Mouse (Mus musculus): Measurements from ENCODE around the gene Ptrh1. TPM values are rescaled to one million over a fixed set of nuclear protein-coding genes. Genes with fewer than 3 reads are reported as not detected.

Ptrh1 gene
- 1 to 10 TPM; 2.7 to 4.0 (median 3.2) TPM for total RNA-seq (2022)

DNA sequence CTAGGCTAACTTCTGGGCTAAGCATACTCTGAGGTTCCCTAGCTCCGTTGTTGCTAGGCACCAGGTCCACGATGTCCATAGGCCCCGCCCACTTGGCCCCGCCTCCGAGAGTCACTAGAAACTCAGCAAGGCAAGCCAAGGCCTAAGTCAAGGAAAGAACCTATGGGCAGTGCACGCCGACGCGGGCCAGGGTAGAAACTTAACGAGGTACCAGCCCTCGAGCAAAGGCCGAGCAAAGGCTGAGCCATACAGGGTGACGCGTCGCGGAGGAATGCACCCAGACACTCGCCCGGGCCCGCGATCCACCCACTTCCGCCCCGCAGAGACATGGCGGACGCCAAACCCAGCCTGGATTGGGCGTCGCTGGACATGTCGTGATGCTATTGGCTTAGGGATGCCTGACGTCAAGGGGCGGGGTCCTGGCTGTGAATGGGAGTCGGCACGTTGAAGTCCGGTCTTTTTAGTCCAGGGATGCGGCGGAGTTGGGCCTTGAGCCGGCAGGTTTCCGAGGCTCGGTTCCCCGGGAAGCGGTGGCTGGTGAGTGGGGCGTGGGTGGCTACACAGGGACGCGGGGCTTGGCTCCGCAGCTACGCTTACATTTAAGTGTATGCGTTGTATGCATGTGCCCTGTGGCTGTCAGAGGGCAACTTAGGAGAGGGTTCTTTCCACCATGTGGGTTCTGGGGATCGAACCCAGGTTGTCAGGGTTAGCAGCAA, at the start of gene Ptrh1, which contains the start of gene Ttc16:
Ptrh1 (plus strand) TSS at position 428 of the 716 bp plus-strand sequence.
Ttc16 (minus strand) TSS at position 275 of the 716 bp plus-strand sequence.
- peak; percentile 98 for DNase-seq (ENCODE audit: low spot score)

DNA sequence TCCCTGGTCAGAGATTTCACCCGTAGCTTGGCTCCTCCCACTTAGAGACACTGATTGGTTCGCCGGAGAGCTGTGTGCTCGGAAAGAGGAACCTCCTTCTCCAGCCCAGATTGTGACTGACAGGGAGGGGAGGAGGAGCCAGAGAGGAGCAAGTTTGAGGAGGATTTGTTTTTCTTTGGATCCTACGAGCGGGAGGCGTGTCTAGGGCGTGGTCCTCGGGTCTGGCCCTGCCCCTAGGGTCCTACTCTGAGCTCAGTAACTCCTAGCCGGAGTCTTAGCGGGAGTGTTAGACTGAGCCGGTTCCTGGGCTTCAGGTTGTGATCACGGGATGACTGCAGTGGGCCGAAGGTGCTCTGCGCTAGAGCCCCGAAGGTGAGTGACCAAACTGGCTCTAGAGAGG, 48.2 kb upstream of the Ptrh1 start:
- DNase-seq (ENCODE audit: low spot score) = peak; percentile 97

DNA sequence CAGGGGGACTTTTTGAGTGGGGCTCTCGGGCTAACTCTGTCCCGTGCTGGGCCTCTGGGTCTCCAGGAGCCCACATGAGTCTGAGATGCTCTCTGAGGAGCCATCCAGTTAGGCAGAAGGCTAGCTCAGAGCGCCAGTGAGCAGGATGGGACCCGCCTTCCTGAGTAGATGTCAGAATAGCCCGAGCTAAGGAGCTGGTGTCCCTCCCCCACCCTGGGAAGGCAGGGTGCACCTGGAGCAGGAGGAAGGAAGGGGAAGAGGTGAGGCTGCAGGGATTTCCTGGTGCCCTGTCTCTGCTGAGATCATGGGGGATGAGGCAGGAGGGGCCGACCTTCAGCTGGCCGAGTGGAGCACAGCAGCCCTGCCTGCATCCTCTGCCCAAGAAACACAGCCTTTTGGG, 47.1 kb upstream of the Ptrh1 start:
- peak; percentile 85 for DNase-seq (ENCODE audit: low spot score)

DNA sequence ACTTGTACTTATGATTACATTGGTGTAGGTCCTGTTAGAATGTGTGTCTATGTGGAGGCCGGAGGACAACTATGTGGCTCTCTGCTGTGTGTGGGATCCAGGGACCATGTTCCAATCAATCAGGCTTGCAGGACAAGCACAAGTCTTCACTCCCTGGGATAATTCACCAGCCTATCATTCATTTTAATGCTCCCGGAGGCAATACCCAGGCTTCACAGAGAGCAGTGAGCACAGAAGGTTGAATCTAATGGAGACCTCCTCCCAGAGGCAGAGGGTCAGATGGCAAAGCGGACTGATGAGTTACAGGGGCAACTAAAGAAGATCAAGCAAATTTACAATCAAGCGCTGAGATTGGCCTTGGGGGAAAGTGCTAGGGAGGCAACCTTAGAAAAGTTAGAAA, 46.0 kb upstream of the Ptrh1 start:
- DNase-seq (ENCODE audit: low spot score) = no peak

DNA sequence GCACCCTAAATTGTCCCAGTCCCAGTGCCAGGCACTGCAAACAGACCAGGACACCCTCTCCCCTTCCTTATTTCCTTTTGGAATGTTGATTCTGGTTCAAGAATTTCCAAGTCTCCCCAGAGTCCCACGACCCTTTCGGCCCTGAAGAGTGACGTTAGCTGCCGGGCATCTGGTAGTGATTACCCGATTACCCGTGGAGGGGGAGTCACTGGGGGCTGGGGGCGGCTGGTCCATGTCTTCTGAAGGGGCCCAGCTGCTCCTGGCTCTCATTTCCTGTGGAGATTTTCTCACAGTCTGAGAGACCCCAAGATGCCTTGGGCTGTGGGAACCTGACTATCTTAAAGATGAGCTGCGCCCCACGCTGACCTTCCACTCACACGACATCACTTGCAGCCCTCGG, 44.7 kb upstream of the Ptrh1 start:
- DNase-seq (ENCODE audit: low spot score) = no peak

DNA sequence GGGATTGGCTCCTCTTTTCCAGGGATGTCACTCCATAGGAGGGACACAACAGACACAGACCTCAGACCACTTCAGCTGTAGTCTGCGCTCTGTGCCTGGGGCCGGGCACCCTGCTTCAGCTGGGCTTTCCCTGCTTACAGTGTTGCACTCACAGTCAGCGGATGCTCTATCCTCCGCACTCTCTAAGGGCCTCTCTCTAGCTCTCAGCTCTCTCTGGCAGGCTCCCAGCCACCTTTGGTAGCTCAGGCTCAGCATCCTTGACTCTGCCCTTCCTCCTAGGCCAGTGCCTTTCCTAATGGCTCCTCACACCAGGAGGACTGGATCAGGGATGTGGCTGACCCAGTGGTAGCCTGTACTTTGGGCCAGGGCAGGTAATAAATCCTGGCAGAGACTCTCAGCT, 43.7 kb upstream of the Ptrh1 start:
- no peak for DNase-seq (ENCODE audit: low spot score)

DNA sequence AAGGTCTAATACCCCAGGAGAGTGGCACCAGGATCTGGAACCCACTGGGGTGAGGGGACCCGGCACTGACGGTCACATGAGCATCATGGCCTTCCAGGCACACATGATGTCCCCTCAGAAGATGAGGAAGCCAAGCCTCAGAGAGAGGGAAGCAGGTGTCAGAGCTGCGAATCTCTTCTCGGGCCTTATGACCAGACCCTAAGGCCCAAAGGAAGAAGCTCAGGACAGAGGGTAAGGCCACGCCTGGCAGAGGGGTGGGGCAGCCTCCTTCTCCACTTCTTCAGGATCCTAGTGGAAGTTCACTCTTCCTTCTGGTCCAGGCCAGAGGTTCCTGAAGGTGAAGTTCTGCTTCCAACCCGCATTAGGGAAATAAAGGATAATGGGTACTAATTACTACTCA, 42.9 kb upstream of the Ptrh1 start:
- peak; percentile 53 for DNase-seq (ENCODE audit: low spot score)

DNA sequence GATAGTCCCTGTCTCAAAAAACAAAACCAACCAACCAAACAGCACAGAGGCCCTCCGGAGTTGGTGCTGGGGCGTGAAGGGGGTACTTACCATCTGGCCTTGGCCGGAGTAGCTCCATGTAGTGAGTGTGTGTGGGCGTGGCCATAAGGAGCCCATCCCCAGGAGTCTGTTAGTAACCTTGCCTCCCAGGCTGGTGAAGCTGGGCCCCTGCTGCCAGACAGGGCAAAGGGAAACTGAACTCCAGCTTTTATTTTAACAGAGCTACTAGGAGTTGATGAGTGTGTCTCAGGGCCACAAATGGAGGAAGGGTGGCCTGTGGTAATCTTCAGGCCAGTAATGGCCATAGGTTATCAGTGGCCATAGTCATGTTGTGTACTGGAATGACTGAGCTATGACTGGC, 41.1 kb upstream of the Ptrh1 start:
- no peak for DNase-seq (ENCODE audit: low spot score)

DNA sequence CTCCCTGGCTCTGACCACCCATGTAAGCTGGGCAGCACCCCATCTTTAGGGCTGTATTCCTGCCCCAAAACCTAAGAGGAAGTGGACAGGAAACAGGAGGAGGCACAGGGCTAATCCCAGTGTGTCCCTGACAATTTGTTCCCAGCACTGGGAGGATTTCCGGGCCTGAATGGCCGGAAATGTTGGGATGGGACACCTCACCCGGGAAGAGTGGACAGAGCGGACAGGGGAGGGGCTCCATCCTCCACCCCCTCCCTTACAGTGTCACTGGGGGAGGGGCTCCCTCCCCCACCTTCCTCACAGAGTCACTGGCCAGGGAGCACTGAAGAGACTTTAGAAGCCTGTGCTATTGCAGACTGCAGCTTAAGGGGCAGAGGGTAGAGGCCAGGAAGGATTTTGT, 40.7 kb upstream of the Ptrh1 start:
- peak; percentile 90 for DNase-seq (ENCODE audit: low spot score)

DNA sequence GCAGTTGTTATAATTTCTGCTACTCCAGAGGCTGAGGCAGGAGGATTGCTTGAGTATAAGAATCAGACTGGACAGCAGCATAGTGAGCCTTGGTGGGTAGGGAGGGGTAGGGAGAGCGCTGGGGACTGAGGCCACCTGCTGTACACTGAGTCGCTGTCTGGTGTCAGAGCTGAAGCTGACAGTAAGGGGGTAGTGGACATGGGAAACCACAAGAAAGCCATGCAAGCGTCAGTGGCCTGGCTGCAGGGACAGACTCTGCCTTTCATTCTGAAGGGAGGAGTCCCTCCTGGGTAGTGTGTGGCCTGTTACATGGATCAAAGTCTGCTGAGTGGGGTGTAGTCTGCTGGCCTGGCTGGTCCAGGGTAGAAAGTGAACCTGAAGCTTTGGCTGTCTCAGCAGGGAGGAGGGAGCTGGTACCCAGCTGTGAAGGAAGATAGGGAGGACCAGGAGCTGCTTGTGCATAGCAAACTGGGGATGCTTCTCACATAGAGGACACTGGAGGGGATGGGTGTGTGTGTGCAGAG, 39.2 kb upstream of the Ptrh1 start:
- no peak for DNase-seq (ENCODE audit: low spot score)

DNA sequence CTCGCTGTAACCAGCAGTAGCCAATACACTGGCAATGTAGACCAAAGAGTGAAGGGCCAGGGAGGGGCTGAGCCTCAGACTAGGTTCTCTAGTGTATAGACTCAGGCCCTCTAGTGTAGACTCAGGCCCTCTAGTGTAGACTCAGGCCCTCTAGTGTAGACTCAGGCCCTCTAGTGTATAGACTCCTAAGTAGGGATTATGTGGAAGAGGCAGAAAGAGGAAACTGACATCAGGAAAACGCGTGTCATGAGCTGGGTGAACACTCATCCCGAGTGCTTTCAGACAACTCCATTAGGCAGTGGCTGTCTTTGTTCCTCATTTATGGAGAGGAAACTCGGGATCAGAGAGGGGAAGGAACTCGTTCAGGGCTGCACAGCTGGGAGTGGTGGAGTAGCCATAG, 38.6 kb upstream of the Ptrh1 start:
- DNase-seq (ENCODE audit: low spot score) = no peak

DNA sequence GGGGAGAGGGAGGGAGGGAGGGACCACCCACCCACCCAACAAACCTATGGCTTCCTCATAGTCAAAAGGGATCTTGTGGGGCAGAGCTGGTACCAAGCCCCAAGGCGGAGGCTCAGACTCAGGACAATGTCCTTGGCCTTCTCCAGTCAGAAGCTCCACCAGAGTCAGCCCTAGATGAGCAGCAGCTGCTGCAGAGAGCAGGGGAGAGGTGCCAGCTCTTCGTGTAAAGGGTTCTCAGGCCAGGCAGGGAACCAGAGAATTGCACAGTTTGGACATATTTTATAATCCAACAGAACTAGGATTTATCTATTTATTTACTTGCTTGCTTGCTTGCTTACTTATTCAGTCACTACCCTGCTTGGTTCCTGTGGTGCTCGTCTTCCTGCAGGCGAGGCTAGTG, 36.3 kb upstream of the Ptrh1 start:
- DNase-seq (ENCODE audit: low spot score) = no peak

DNA sequence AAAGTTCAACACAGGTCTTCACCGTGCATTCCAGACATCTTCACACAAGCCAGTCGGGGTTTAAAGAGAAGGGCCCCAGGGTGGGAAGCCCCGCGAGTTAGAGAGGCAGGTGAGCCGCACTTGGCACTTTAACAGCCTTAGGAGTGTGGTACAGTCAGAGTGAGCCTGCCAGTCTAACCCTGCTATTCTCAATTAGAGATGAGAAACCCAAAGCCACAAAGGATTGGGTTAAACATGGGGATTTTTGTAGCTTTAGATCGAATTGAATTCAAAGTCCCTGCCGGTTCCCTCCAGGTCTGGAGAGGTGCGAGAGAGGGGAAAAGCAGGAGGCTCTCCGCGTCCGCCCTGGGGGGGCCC, 34.7 kb upstream of the Ptrh1 start, which contains the start of gene 6330409D20Rik:
6330409D20Rik (minus strand) TSS at position 101 of the 357 bp plus-strand sequence.
- DNase-seq (ENCODE audit: low spot score) = no peak

DNA sequence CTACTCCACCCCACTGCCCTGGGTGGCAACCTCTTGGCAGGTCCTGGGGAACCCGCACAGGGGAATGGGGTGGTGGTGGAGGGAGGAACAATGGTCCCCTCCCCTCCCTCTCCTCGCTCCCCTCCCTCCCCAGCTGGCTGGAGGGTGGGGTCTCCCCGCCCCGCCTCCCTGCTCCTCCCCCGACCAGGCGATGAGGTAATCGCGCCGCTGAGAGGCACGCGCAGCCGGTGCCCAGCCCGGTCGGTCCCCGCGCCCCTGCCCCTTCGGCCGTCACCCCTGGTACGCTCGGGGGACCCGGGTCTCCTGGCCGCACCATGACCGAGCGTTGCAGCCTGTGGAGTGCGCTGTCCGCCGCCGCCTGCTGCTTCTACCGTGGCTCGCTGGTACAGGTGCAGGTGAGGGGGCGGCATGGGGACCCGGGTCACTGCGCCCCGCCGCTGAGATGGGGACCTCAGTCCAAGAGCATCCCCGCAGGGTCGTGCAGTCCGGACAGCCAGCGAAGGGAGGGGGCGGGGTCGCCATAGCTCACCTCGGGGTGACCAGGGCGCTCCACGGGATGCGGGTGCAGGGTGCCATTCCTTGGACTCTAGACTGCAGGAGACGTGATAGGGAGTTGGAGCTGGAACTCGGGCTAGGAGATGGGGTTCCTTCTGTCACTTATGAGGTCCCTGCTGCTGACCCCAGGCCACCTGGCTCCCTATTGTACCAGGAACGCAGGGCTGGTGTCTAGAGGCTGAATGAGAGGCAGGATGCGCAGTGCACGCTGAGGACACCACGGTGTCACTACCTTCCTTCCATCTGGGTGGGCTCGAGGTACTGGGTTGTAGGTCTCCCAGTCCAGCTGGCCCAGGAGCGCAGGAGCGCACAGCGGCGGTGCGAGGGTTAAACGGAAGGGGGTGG, 34.1 kb upstream of the Ptrh1 start:
- DNase-seq (ENCODE audit: low spot score) = no peak

DNA sequence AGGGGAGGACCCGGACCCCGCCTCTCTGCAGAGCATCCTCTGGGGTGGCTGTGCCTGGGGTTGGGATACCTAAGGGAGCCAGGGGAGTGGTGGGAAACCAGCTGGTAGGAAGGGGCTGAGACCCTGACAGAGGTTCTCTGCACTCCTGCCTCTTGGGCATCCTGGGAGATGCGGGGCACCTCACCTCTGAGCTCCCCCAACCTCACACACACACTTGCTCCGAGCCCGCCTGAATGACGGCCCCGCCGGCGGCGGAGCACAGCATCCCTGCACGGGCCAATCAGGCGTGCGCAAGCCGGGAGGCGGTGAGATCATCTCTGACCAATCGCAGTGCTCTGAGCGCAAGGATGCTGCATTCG, 33.4 kb upstream of the Ptrh1 start:
- no peak for DNase-seq (ENCODE audit: low spot score)

DNA sequence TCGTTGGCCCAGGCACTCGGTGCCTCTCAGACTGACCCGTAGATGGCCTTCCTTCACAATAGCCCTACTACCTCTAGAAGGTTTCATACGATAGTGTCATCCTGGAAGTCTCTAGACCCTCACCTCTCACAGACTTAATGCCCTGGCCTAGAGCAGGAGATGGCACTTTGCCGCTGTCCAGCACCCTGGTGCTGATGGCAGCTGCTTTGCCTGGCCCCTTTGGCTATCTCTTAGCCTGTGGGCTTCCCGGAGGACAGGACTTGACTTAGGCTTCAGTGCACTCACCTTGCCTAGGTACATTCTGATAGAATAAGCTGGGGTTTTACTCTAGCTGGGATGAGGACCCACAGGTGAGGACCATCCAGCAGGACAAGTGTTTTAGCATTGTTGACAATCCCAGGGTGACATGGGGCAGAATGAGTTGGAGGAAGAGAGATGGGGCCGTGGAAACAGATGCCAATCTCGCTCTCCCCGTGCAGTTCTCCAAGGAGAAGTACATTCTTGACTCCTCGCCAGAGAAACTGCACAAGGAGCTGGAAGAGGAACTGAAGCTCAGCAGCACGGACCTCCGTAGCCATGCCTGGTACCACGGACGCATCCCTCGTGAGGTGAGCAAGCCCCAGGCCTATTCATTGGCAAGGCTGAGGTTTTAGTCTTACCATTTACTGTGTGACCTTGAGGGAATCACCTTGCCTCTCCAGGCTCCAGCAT, 31.2 kb upstream of the Ptrh1 start:
- DNase-seq (ENCODE audit: low spot score) = no peak

DNA sequence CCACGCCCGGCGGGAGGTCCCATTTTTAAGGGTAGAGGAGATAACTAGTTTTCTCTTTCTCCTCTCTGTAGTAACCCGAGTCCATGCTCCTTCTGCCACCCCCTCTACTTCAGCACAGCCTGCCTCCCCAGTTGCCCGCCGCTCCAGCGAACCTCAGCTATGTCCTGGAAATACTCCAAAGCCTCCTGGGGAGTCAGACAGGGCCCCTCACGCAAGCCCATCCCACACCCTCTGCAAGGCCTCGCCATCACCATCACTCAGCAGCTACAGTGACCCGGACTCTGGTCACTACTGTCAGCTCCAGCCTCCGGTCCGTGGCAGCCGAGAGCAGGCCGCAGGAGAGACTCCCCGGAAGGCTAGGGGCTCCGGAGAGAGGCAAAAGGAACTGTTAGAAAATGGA, 26.5 kb upstream of the Ptrh1 start:
- no peak for DNase-seq (ENCODE audit: low spot score)

DNA sequence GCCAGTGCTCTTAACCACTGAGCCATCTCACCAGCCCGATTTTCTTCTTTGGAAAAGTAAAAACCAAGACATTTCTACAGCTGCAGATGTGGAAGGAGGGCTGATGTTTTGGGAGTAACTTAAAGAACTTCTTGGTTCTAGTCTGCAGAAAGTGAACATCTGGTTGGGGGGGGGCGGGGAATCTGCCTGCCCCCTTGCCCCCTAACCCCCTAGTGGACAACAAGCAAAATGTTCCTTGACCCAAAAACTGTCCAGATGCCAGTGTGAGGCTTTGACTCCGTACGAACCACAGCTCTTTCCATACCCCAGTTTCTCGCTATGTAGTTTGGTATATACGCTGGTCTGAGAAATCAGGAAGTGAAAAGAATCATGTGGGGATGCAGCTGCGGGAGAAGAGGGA, 25.4 kb upstream of the Ptrh1 start:
- DNase-seq (ENCODE audit: low spot score) = no peak

DNA sequence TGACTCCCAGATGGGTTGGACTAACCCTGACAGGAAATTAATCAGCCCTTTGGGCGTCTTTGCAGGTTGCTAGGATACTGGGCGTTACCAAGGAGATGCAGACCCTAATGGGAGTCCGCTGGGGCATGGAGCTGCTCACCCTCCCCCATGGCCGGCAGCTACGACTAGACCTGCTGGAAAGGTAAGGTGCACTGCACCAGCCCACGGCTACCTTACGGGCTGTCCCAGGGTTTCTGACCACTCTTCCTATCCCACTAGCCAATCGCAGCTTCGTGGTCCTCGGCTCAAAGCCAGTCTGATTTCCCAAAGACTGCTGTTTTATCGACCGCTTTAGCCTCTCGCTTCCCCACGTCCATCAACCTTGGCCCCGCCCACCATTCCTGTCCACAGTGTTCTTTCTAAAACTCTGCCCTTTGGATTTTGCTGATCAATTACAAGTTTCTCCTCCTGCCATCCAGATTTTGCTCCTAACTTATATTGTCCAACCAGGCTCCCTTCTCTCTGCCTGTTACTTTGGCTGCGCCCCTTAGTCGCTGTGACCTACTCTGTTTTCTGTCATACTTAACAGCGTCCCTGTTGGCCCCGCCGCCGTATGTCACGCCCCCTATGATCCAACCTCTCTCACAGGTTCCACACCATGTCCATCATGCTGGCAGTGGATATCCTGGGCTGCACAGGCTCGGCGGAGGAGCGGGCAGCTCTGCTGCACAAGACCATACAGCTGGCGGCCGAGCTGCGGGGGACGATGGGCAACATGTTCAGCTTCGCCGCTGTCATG, 24.5 kb upstream of the Ptrh1 start:
- no peak for DNase-seq (ENCODE audit: low spot score)

DNA sequence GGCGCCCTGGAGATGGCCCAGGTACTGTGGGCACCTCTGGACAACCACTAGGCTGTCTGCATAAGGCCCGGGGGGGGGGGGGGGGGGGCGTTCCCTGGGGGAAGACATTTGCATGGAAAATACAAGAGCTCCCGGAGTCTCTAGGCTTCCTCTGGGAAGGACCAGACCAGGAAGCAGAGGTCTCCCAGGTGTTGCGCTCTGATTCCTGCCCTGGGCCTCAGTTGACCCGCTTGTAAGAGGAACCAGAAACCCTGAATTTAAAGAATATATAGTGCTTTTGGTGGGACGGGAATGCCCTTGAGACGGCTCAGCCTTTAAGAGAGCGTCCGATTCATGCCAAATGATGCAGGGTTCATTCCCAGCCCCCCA, 23.9 kb upstream of the Ptrh1 start:
- DNase-seq (ENCODE audit: low spot score) = no peak

DNA sequence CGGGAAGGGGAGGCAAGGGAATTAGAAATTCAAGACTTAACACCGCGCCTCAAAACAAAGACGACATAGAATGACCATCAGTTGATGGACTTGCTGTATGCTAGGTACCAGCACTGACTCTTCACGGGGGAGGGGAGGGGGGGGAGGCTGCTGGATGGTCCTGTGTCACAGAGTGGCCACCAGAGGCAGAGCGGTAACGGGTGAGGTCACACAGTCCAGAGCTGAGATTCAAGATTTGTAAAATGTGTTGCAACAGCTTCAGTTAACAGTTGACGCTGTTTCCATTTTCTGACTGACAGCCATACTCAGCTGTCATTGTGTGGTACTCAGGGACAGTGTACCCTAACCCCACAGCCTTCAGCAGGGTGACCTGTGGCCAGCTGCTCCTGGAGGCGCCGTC, 23.4 kb upstream of the Ptrh1 start:
- no peak for DNase-seq (ENCODE audit: low spot score)

DNA sequence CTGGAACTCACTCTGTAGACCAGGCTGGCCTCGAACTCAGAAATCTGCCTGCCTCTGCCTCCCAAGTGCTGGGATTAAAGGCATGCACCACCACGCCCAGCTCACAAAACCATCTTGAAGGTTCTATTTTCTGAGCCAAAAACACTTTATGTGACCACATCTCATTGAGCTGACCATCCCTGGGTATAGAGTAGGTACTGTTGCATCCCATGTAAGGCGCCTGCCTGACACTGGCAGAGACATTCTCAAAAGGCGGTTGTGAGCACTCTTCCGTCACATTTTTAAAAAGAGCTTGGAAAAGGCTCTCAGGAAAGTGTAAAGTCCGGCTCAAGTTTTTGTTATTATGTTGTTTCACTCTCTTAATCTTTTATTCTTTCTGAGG, 18.9 kb upstream of the Ptrh1 start:
- no peak for DNase-seq (ENCODE audit: low spot score)
